Mouse (Mus musculus): ENCODE results near the gene Olfr1048. TPM values are rescaled to one million over a fixed set of nuclear protein-coding genes. Genes with fewer than 3 reads are reported as not detected.
"Not testable (repeated sequence)": the region's sequence is repeated elsewhere in the genome, so short reads cannot be mapped to it uniquely, and the experiment has no call there.

Olfr1048 gene
- not detected for total RNA-seq (2022)

- DNase-seq (ENCODE audit: low spot score in 2 of 2), result no peak
Observed at GRCm38 (mm10) chr2:86240189-86240588, at the start of gene Olfr1048. Gene Olfr1048, minus strand, starts transcription at chr2:86240289.

- not testable (repeated sequence) for DNase-seq (ENCODE audit: low spot score in 2 of 2)
Observed at GRCm38 (mm10) chr2:86278988-86279387, 38.9 kb upstream of the Olfr1048 start, which contains the start of gene Olfr1051. Gene Olfr1051, minus strand, starts transcription at chr2:86279088.

GRCm38 (mm10) chr2:86258228-86258627 is 18.1 kb upstream of the Olfr1048 start, which contains the start of gene Olfr1049:
Gene Olfr1049, minus strand, starts transcription at chr2:86258328.
- DNase-seq (ENCODE audit: low spot score in 2 of 2), result not testable (repeated sequence)

- DNase-seq (ENCODE audit: low spot score in 2 of 2), result no peak
Observed at GRCm38 (mm10) chr2:86231301-86231700, 8.8 kb downstream of the Olfr1048 start, which contains the start of gene Olfr1047. Gene Olfr1047, minus strand, starts transcription at chr2:86231401.

GRCm38 (mm10) chr2:86219214-86219613 is 20.9 kb downstream of the Olfr1048 start, which contains the start of gene Olfr1046:
Gene Olfr1046, minus strand, starts transcription at chr2:86219314.
- no peak for DNase-seq (ENCODE audit: low spot score in 2 of 2)

GRCm38 (mm10) chr2:86202909-86203308 is 37.2 kb downstream of the Olfr1048 start, which contains the start of gene Olfr1045:
Gene Olfr1045, minus strand, starts transcription at chr2:86203009.
- no peak for DNase-seq (ENCODE audit: low spot score in 2 of 2)

GRCm38 (mm10) chr2:86195863-86196262 is 44.2 kb downstream of the Olfr1048 start:
- no peak for DNase-seq (ENCODE audit: low spot score in 2 of 2)

GRCm38 (mm10) chr2:86185583-86185982 is 54.5 kb downstream of the Olfr1048 start, which contains the start of gene Olfr52:
Gene Olfr52, minus strand, starts transcription at chr2:86185683.
- no peak for DNase-seq (ENCODE audit: low spot score in 2 of 2)

Other genes with a start within 250 kb of the Olfr1048 start
- not detected for gene Olfr1031, start 250.0 kb downstream of the Olfr1048 start, total RNA-seq (2022)
- gene Olfr1032, start 234.7 kb downstream of the Olfr1048 start, total RNA-seq (2022), result not detected
- gene Olfr1033, start 219.7 kb downstream of the Olfr1048 start, total RNA-seq (2022), result under 1 TPM in 1 of 4 experiments, not detected in 3; 0.54 TPM
- gene Olfr1034, start 194.4 kb downstream of the Olfr1048 start, total RNA-seq (2022), result not detected
- gene Olfr1036, start 166.3 kb downstream of the Olfr1048 start, total RNA-seq (2022), result not detected
- gene Olfr1037, start 152.9 kb downstream of the Olfr1048 start, total RNA-seq (2022), result not detected
- gene Olfr1039, start 104.4 kb downstream of the Olfr1048 start, total RNA-seq (2022), result not detected
- gene Olfr1040, start 93.6 kb downstream of the Olfr1048 start, total RNA-seq (2022), result not detected
- gene Olfr1042, start 78.5 kb downstream of the Olfr1048 start, total RNA-seq (2022), result not detected
- not detected for gene Olfr1043, start 72.8 kb downstream of the Olfr1048 start, total RNA-seq (2022)
- not detected for gene Olfr1044, start 62.5 kb downstream of the Olfr1048 start, total RNA-seq (2022)
- not detected for gene Olfr52, start 54.6 kb downstream of the Olfr1048 start, total RNA-seq (2022)
- not detected for gene Olfr1045, start 37.3 kb downstream of the Olfr1048 start, total RNA-seq (2022)
- not detected for gene Olfr1046, start 21.0 kb downstream of the Olfr1048 start, total RNA-seq (2022)
- gene Olfr1047, start 8.9 kb downstream of the Olfr1048 start, total RNA-seq (2022), result not detected
- not detected for gene Olfr1049, start 18.0 kb upstream of the Olfr1048 start, total RNA-seq (2022)
- not detected for gene Olfr1051, start 38.8 kb upstream of the Olfr1048 start, total RNA-seq (2022)
- not detected for gene Olfr1052, start 52.2 kb upstream of the Olfr1048 start, total RNA-seq (2022)
- not detected for gene Olfr1053, start 75.0 kb upstream of the Olfr1048 start, total RNA-seq (2022)
- not detected for gene Olfr1054, start 95.1 kb upstream of the Olfr1048 start, total RNA-seq (2022)
- gene Olfr1055, start 110.0 kb upstream of the Olfr1048 start, total RNA-seq (2022), result not detected
- gene Olfr1056, start 122.2 kb upstream of the Olfr1048 start, total RNA-seq (2022), result not detected
- not detected for gene Olfr1057, start 138.1 kb upstream of the Olfr1048 start, total RNA-seq (2022)
- gene Olfr1058, start 148.3 kb upstream of the Olfr1048 start, total RNA-seq (2022), result not detected
- not detected for gene Olfr1061, start 173.8 kb upstream of the Olfr1048 start, total RNA-seq (2022)
- gene Olfr1062, start 186.5 kb upstream of the Olfr1048 start, total RNA-seq (2022), result not detected
- gene Olfr1065, start 210.3 kb upstream of the Olfr1048 start, total RNA-seq (2022), result not detected
- not detected for gene Olfr1066, start 216.0 kb upstream of the Olfr1048 start, total RNA-seq (2022)
- gene Olfr228, start 247.1 kb upstream of the Olfr1048 start, total RNA-seq (2022), result not detected

Measured in gastrocnemius, adult 8-10 months (tissue).